Mouse (Mus musculus) limb, embryonic 14.5 days (tissue): Measurements from ENCODE around the gene Samhd1. TPM values are rescaled to one million over a fixed set of nuclear protein-coding genes. Genes with fewer than 3 reads are reported as not detected.

Experiments used
- ATAC-seq: fragments of 200-750 bp; cut with Nextera tagmentation; 2 replicates; pipeline ENCODE4 v1.8.0; 2017; ENCODE audit warnings: low read depth, moderate number of reproducible peaks, moderate TSS enrichment; ENCODE audit not compliant: low FRiP score
- DNase-seq: peaks from one replicate; pipeline ENCODE4 v3.0.0-alpha.2; 2015; ENCODE audit warnings: low spot score
- H3K27ac ChIP-seq: fragments of 300-500 bp; sonication (generic); replicated peaks from 2 replicates; pipeline ENCODE4 v1.5.1; 2014; ENCODE audit warnings: low read depth, mild to moderate bottlenecking, low read length, moderate library complexity, mixed read lengths
- H3K27me3 ChIP-seq: fragments of 300-500 bp; sonication (generic); 2 replicates; pipeline ENCODE4 v1.6.1; 2014; ENCODE audit warnings: low read length, mixed read lengths; ENCODE audit not compliant: control insufficient read depth, insufficient read depth
- H3K36me3 ChIP-seq: fragments of 300-500 bp; sonication (generic); 2 replicates; pipeline ENCODE4 v1.6.1; 2014; ENCODE audit warnings: mild to moderate bottlenecking, low read length, moderate library complexity, mixed read lengths; ENCODE audit not compliant: control insufficient read depth, insufficient read depth
- H3K4me1 ChIP-seq: fragments of 300-500 bp; sonication (generic); 2 replicates; pipeline ENCODE4 v1.6.1; 2014; ENCODE audit warnings: antibody characterized with exemption, low read length, mixed read lengths; ENCODE audit not compliant: control insufficient read depth, insufficient read depth
- H3K4me2 ChIP-seq: fragments of 300-500 bp; sonication (generic); replicated peaks from 2 replicates; pipeline ENCODE4 v1.6.1; 2014; ENCODE audit warnings: low read depth, mild to moderate bottlenecking, low read length, moderate library complexity; ENCODE audit not compliant: severe bottlenecking
- H3K4me3 ChIP-seq: fragments of 300-500 bp; sonication (generic); replicated peaks from 2 replicates; pipeline ENCODE4 v1.5.1; 2014; ENCODE audit warnings: low read length
- H3K9ac ChIP-seq: fragments of 300-500 bp; sonication (generic); 2 replicates; pipeline ENCODE4 v1.6.1; 2014; ENCODE audit warnings: mild to moderate bottlenecking, low read depth, low read length, moderate library complexity; ENCODE audit not compliant: severe bottlenecking
- H3K9me3 ChIP-seq: fragments of 300-500 bp; sonication (generic); 2 replicates; pipeline ENCODE4 v1.6.1; 2016; ENCODE audit warnings: low read length; ENCODE audit not compliant: control insufficient read depth
- POLR2A ChIP-seq: fragments of 200-500 bp; IDR thresholded peaks from 2 replicates; pipeline ENCODE4 v1.8.0; 2012; ENCODE audit warnings: inconsistent platforms, mild to moderate bottlenecking, moderate library complexity, borderline replicate concordance; ENCODE audit not compliant: insufficient read depth, insufficient read length; ENCODE audit errors: extremely low read depth
- WGBS: fragments of 180-500 bp; shearing (Covaris S2); extraction: QIAGEN DNeasy Blood & Tissue Kit; methylation state at CpG from one replicate; pipeline ENCODE4 v1.1.7; 2014; 5-methylcytosine and 5-hydroxymethylcytosine counted together
- polyA plus RNA-seq, 2 experiments: library from polyadenylated mRNA; depleted of rRNA in 1 of 2; stranded (reverse) in 1 of 2; unstranded in 1 of 2; fragments of >200 nt; fragmentation: Nextera tagmentation in 1 of 2; extraction: Ambion mirVana in 1 of 2; gene quantifications; 2 replicates each; pipeline versions ENCODE4 v1.2.1 to v1.2.3; 2012 to 2014

Gene Samhd1
- polyA plus RNA-seq, 2 experiments: 24.3 to 33.6 TPM

DNA sequence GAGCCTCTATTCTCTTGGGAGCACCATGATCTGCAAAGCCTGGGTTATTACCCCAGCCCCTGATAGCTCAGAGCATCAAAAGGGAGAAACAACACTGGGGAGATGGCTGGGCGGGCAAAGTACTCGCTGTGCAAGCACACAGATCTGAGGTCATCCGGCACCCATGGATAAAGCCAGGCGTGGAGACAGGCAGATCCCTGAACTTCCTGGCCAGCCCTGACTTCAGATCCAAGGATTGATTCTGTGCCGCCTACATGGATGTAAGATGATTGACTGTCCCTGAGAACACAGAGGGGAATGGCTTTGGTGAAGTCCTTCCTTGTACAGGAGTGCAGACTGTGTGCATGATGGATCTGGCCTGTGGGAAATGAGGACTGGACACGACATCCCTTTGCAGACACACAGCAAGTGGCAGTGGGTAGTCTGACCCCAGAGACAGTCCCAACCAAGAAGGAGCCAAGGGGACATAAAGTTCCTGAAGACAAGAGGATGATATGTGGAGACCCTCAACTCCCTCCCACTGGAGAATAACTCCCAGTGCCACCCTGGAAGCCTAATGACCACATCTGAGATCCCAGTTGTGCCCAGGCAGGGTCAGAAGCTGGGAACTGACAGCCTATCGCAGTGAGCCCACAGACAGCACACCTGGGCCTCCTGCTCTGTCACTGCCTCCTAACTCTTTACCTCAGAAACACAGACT lies 68.2 kb downstream of the Samhd1 start:
- Histone ChIP-seq H3K4me2 (no peak overlapping the region), H3K36me3 (peaks cover 16% of the 10 kb centered on the region), H3K9me3 (no peaks in the 10 kb centered on the region), H3K4me3 (no peak overlapping the region), H3K4me1 (peaks cover 49% of the 10 kb centered on the region), H3K27me3 (no peaks in the 10 kb centered on the region), H3K9ac (no peak overlapping the region), H3K27ac (no peak overlapping the region)
- TF ChIP-seq POLR2A: no peak
- ATAC-seq (no peak), DNase-seq (no peak)
- 80% methylated on average over 7 of the region's 7 CpGs for WGBS

DNA sequence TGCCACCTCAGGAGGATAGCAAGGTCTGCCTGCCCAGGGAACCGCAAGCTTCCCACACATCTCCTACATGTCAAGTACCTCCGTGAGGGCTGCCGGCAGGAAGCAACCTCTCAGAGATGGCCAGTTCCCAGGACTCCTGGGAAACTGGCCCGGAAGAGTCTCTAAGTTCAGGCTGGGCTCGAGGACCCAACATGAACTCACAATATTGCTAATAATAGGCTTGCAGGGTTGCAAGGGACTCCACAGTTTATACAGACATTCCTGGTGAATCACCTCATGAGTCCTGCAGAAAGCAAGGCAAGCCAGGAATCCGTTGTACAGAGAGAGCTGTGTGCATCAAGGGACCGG lies 69.2 kb downstream of the Samhd1 start:
- TF ChIP-seq POLR2A: no peak
- Histone ChIP-seq H3K27ac (no peak overlapping the region), H3K4me2 (no peak overlapping the region), H3K9ac (no peak overlapping the region), H3K27me3 (no peaks in the 10 kb centered on the region), H3K36me3 (peaks cover 16% of the 10 kb centered on the region), H3K4me3 (no peak overlapping the region), H3K9me3 (no peaks in the 10 kb centered on the region), H3K4me1 (peaks cover 40% of the 10 kb centered on the region)
- ATAC-seq (no peak), DNase-seq (no peak)
- 59% methylated on average over 7 of the region's 7 CpGs for WGBS

DNA sequence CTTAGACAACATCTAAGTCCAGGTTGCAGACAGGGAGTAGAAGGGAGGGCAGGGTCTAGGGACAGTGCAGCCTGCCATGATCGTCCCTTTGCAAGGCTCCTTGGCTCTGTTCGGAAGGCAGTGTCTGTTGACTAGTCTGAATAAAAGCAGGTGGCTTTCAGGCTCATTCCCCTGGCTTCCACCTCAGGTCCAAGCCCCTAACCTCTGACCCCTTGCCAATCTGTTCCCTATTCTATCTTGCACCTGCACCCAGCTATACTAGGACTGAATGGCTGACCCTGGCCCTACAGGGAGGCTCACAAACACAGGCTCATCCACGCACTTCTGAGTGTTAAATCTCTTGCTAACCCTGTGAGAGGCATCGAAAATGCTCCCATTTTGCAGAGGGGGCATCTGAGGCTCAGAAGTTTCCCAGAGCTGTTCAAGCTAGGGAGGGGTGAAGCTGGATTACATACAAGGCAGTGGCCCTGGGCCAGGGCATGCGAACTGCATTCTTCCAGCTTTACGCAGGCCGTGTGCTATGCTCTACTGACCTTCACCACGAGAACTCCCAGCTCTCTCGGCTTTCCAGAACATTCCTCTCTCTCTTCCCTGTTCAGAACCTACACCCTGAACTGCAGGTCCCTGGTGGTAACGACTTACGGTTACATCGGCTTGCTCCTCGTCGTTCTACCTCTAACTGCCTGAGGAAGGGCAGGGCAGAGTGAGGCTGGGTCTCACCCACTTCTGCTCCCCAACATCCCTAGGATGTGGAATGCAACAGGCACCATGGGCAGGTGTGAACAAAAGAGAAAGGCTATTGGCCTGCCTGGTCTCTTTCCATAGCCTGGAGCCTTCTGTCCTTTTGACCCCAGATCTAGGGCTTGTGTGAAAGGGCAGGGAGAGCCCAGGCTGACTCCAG lies 69.8 kb downstream of the Samhd1 start:
- H3K9me3 ChIP-seq: no peaks in the 10 kb centered on the region
- peaks cover 21% of the 10 kb centered on the region for H3K36me3 ChIP-seq
- no peak overlapping the region for H3K9ac ChIP-seq
- peaks cover 34% of the 10 kb centered on the region for H3K4me1 ChIP-seq
- no peak overlapping the region for H3K4me2 ChIP-seq
- ATAC-seq (no peak), DNase-seq (no peak)
- no peak for TF ChIP-seq POLR2A
- no peak overlapping the region for H3K4me3 ChIP-seq
- 72% methylated on average over 14 of the region's 14 CpGs for WGBS
- H3K27ac ChIP-seq: no peak overlapping the region
- no peaks in the 10 kb centered on the region for H3K27me3 ChIP-seq

DNA sequence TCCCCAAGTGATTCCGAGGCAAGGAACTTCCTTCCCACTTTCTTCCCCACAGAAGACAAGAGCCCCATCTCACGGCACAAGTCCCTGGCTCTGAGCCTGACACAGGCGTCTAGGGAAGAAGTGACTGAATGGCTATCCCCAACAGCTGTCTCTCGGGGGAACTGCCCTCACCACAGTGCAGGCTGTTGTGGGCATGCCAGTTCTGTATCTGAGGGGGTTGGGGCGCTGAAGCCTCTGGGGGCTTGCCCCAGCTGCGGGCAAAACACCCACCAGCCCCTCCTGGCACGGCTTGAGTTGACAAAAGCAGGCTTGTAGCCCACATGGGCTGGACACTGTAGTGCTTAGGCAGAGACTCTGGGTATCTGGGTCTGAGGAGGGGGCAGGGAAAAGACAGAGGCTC lies 70.9 kb downstream of the Samhd1 start:
- H3K27ac ChIP-seq: peak overlapping the region; percentile 14; the same call in 1 of the 2 replicates
- no peak overlapping the region for H3K4me2 ChIP-seq
- H3K27me3 ChIP-seq: no peaks in the 10 kb centered on the region
- peaks cover 32% of the 10 kb centered on the region for H3K36me3 ChIP-seq
- no peak for TF ChIP-seq POLR2A
- ATAC-seq (no peak), DNase-seq (no peak)
- WGBS: 64% methylated on average over 7 of the region's 7 CpGs
- no peaks in the 10 kb centered on the region for H3K9me3 ChIP-seq
- H3K4me1 ChIP-seq: peaks cover 26% of the 10 kb centered on the region
- 0 out of 2 replicates have a peak overlapping the region, but pooled peaks have one; percentile 12 for H3K9ac ChIP-seq
- no peak overlapping the region for H3K4me3 ChIP-seq

GRCm38 (mm10) chr2:157063241-157063700 lies 71.8 kb downstream of the Samhd1 start:
- H3K27ac ChIP-seq: no peak overlapping the region

More at GRCm38 (mm10) chr2:157063241-157063700, 71.8 kb downstream of the Samhd1 start:
- 67% methylated on average over 4 of the region's 4 CpGs for WGBS
- Histone ChIP-seq H3K4me1 (peaks cover 27% of the 10 kb centered on the region), H3K9ac (no peak overlapping the region), H3K27me3 (no peaks in the 10 kb centered on the region), H3K4me2 (no peak overlapping the region), H3K9me3 (no peaks in the 10 kb centered on the region), H3K36me3 (peaks cover 34% of the 10 kb centered on the region), H3K4me3 (no peak overlapping the region)
- ATAC-seq: no peak
- no peak for DNase-seq
- no peak for TF ChIP-seq POLR2A
